Mouse (Mus musculus) stomach, adult 2 months (tissue): ENCODE measurements around the gene Ppat. TPM values are rescaled to one million over a fixed set of nuclear protein-coding genes. Genes with fewer than 3 reads are reported as not detected.

ENCODE experiments used
- polyA plus RNA-seq: library from polyadenylated mRNA; depleted of rRNA; stranded (reverse); fragments of >200 nt; gene quantifications from 2 replicates; pipeline ENCODE4 v1.2.3, GENCODE M21; 2012; rRNA removed

The Ppat gene
- polyA plus RNA-seq: 0.87 and 1.2 TPM in 2 replicates

DNA sequence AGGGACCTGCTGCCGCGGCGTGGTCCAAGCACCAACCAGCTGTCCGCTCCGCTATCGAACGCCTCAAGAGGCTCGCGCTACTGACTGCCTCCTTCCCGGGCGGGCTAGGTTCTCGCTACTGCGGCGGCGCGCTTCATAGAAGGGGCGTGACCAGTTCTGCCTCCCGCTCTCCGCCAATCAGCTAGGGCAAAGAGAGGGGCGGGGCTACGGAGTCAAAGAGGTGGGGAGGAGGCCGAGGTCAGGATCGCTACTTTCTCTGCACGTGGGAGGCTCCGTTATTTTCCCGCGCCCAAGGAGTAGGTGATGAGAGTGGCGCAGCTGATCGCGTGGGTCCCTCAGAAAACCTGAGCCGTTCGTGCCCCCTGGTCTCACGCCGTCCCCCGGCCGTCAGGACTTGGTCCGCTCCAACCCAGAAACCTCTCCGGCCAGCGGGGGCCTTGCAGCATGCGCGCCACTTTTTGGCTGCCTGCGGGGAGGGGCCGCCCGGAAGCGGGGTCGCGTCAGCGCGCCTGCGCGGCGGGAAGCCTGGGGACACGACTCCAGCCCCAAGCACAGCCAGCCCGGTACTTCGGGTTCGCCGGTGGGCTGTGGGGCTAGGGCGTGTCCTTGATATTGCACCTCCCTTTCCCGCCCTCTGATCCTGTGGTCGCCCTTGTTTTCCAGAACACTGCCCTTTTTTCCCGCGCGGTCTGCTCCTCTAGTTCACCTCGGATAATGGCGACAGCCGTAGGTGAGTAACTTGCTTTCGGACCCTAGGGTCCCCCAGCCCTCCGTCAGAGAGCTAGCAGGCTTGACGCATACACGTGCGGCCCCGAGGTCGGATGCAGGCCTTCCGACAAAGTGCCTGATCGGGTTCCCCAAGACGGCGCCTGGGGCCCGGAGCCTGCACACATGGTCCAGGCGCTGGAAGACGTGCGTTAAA lies at the start of gene Ppat, which contains the start of gene Paics:
Ppat (minus strand) TSS at position 473 of the 922 bp plus-strand sequence.
Paics (plus strand) TSS at position 202 of the 922 bp plus-strand sequence.

DNA sequence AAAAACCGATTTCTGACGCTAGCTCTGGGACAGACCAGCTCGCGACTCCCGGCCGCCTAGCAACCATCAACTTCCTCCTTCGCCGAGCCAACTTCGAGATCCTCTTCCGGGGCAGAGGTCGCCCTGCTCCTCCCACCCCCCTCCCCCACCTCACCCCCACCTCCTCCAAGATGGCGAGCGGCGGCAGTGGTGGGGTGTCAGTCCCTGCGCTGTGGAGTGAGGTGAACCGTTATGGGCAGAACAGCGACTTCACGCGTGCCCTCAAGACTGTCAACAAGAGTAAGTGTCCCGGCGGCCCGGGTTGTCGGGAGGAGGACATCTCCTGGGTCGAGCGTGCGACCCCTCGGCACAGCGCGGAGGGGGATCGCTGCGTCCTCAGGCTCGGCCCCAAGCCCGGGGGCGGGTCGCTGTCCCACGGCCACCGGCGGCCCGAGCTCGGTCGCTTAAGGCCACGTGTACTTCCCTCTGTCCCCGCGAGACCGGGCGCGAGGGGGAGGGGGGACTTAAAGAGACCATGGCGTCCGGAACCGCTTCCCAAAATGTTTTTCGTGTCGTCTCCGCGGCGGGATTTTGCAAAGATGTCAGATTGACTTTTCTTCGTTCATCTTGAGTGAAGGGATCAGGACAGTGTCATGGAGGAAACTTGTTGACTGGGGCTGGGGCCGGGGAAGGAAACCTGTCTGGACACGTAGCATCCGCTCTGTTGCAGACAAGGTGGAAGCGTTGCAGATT lies 23.3 kb upstream of the Ppat start, which contains the start of gene Srp72:
Srp72 (plus strand) TSS at position 130 of the 732 bp plus-strand sequence.

DNA sequence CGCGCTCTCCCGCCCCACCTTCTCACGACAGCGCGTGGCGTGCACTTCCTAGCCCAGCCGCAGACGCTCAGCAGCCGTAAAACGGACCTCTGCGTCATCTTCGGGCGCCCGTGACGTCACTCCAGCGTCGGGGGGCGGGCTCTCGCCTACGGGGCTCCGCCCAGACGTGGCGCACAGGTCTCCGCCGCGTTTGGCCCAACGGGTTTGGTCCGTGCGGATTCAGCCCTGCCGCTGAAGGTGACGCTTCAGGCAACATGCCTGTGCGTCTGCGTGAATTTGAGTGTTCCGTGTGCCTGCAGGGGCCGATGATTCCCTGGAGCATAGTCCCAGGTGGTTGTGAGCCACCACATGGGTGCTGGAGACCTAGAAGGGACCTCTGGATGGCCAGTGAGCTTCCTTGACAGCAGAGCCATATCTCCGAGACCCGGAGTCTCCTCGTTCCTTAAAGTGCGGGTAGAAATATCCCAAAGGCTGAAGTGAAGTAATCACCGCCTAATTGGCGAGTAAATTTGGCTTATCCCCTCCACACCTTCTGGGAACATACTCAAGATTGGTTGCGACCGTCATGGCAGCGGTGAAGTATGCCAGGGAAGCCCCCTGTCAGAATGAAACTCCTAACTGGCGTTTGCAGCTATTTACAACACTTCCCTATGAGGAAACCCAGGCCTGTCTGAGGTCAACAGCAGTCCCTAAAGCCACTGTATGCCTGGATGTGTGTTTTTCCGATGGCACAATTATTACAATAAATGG lies 45.8 kb downstream of the Ppat start, which contains the start of gene Aasdh:
Aasdh (minus strand) TSS at position 110 of the 750 bp plus-strand sequence.

Other genes with a start within 250 kb of the Ppat start
- gene Aasdh, start 46.1 kb downstream of the Ppat start, polyA plus RNA-seq: 0.92 and 2.8 TPM in 2 replicates
- 14.8 and 16.9 TPM in 2 replicates for gene Paics, start 271 bp downstream of the Ppat start, polyA plus RNA-seq
- 1.5 and 3.5 TPM in 2 replicates for gene Srp72, start 23.1 kb upstream of the Ppat start, polyA plus RNA-seq
- not detected in 2 replicates for gene Arl9, start 52.5 kb upstream of the Ppat start, polyA plus RNA-seq
- not detected in 2 replicates for gene Thegl, start 64.4 kb upstream of the Ppat start, polyA plus RNA-seq
- 33.8 and 76.6 TPM in 2 replicates for gene Hopx, start 163.5 kb upstream of the Ppat start, polyA plus RNA-seq